Mouse (Mus musculus) intestine, embryonic 14.5 days (tissue): Measurements from ENCODE around the gene Rnasek. TPM values are rescaled to one million over a fixed set of nuclear protein-coding genes. Genes with fewer than 3 reads are reported as not detected.

Experiments
- ATAC-seq: fragments of 200-750 bp; cut with Nextera tagmentation; replicated peaks from 2 replicates; pipeline ENCODE4 v1.8.0; 2017; ENCODE audit warnings: low read depth, moderate number of reproducible peaks, moderate TSS enrichment, moderate library complexity; ENCODE audit not compliant: low FRiP score, low TSS enrichment
- DNase-seq: peaks from one replicate; pipeline ENCODE4 v3.0.0-alpha.2; 2018; ENCODE audit warnings: low spot score
- H3K27ac ChIP-seq: fragments of 300-500 bp; sonication (generic); 2 replicates; pipeline ENCODE4 v1.5.1; 2014; ENCODE audit warnings: low read depth, mild to moderate bottlenecking, control low read depth
- H3K27me3 ChIP-seq: fragments of 300-500 bp; sonication (generic); replicated peaks from 2 replicates; pipeline ENCODE4 v1.6.1; 2014; ENCODE audit warnings: low read length, control low read depth; ENCODE audit not compliant: control insufficient read depth, insufficient read depth
- H3K36me3 ChIP-seq: fragments of 300-500 bp; sonication (generic); 2 replicates; pipeline ENCODE4 v1.6.1; 2014; ENCODE audit warnings: low read length, control low read depth; ENCODE audit not compliant: control insufficient read depth, insufficient read depth
- H3K4me1 ChIP-seq: fragments of 300-500 bp; sonication (generic); replicated peaks from 2 replicates; pipeline ENCODE4 v1.6.1; 2014; ENCODE audit warnings: low read length, control low read depth, mixed read lengths; ENCODE audit not compliant: control insufficient read depth, insufficient read depth
- H3K4me2 ChIP-seq: fragments of 300-500 bp; sonication (generic); 2 replicates; pipeline ENCODE4 v1.6.1; 2014; ENCODE audit warnings: low read length
- H3K4me3 ChIP-seq: fragments of 300-500 bp; sonication (generic); 2 replicates; pipeline ENCODE4 v1.5.1; 2014; ENCODE audit warnings: low read depth, low read length, control low read depth, mixed read lengths
- H3K9ac ChIP-seq: fragments of 300-500 bp; sonication (generic); 2 replicates; pipeline ENCODE4 v1.6.1; 2014; ENCODE audit warnings: mild to moderate bottlenecking, low read length
- H3K9me3 ChIP-seq: fragments of 300-500 bp; sonication (generic); 2 replicates; pipeline ENCODE4 v1.6.1; 2016; ENCODE audit warnings: low read length, control low read depth; ENCODE audit not compliant: control insufficient read depth
- WGBS: fragments of 180-500 bp; shearing (Covaris S2); extraction: QIAGEN DNeasy Blood & Tissue Kit; methylation state at CpG from one replicate; pipeline ENCODE4 v1.1.7; 2014; 5-methylcytosine and 5-hydroxymethylcytosine counted together
- polyA plus RNA-seq: library from polyadenylated mRNA; unstranded; fragments of >200 nt; fragmentation: Nextera tagmentation; extraction: Ambion mirVana; gene quantifications from 2 replicates; pipeline ENCODE4 v1.2.1, GENCODE M21; 2014

Gene Rnasek
- polyA plus RNA-seq, 1 experiment from 2014 or later: 165 TPM

GRCm38 (mm10) chr11:70233016-70233415, 6.6 kb downstream of the Rnasek start:
- Histone ChIP-seq H3K36me3 (peaks cover 16% of the 10 kb centered on the region), H3K9me3 (no peaks in the 10 kb centered on the region), H3K27me3 (peaks cover 22% of the 10 kb centered on the region), H3K4me3 (peak overlapping the region; percentile 36; the same call in 1 of the 2 replicates), H3K4me2 (peak overlapping the region; percentile 54), H3K9ac (peak overlapping the region; percentile 45; the same call in 1 of the 2 replicates), H3K4me1 (peaks cover 30% of the 10 kb centered on the region), H3K27ac (no peak overlapping the region)
- DNase-seq: no peak
- ATAC-seq: no peak
- WGBS: 39% methylated on average over 8 of the region's 8 CpGs

DNA sequence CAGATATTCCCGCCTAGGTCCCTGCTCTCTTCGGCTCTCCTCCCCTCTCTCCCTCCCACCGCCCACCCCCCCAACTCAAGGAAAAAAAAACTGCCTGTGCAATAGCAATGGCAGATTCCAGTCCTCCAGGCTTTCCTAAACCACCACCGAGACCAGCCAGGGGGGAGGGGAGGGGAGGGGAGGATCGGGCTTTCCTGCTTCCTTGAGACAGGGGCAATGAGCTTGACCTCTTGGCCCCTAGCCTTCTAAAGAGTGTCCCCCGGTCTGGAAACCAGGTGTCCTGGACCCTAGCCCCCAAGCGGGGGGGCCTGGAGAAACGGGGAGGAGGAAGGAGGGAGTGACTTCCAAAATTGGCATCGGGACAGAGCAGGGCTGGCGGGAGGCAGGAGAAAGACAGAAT, 7.1 kb downstream of the Rnasek start:
- Histone ChIP-seq H3K9ac (peak overlapping the region; percentile 45), H3K4me1 (peaks cover 30% of the 10 kb centered on the region), H3K27me3 (peaks cover 26% of the 10 kb centered on the region), H3K4me2 (peak overlapping the region; percentile 54), H3K36me3 (peaks cover 16% of the 10 kb centered on the region), H3K27ac (no peak overlapping the region), H3K4me3 (peak overlapping the region; percentile 36), H3K9me3 (no peaks in the 10 kb centered on the region)
- ATAC-seq (no peak), DNase-seq (peak; percentile 71)
- WGBS: 15% methylated on average over 8 of the region's 10 CpGs

GRCm38 (mm10) chr11:70230239-70230727, 9.4 kb downstream of the Rnasek start:
- H3K27ac ChIP-seq: peak overlapping the region; percentile 62; the same call in 1 of the 2 replicates
- 1% methylated on average over 32 of the region's 32 CpGs for WGBS
- peaks cover 49% of the 10 kb centered on the region for H3K27me3 ChIP-seq
- 0 out of 2 replicates have a peak, but pooled peaks cover 21% of the 10 kb centered on the region for H3K4me1 ChIP-seq
- peak overlapping the region; percentile 25 for H3K4me3 ChIP-seq
- peaks cover 9% of the 10 kb centered on the region for H3K36me3 ChIP-seq
- no peaks in the 10 kb centered on the region for H3K9me3 ChIP-seq
- ATAC-seq: peak; percentile 40
- peak overlapping the region; percentile 50 for H3K4me2 ChIP-seq
- peak overlapping the region; percentile 16; the same call in 1 of the 2 replicates for H3K9ac ChIP-seq
- DNase-seq: peak; percentile 92

GRCm38 (mm10) chr11:70229260-70230010, 10.2 kb downstream of the Rnasek start, which contains the start of gene Bcl6b:
TSS of gene Bcl6b (minus strand) at chr11:70229798.
- ATAC-seq (no peak), DNase-seq (no peak)
- H3K4me3 ChIP-seq: peak within 1 kb of the TSS; percentile 25
- H3K9me3 ChIP-seq: no peaks in the 10 kb centered on the region
- peak within 1 kb of the TSS; percentile 41 for H3K9ac ChIP-seq
- peaks cover 57% of the 10 kb centered on the region for H3K27me3 ChIP-seq
- H3K36me3 ChIP-seq: 0 out of 2 replicates have a peak, but pooled peaks cover 1% of the 10 kb centered on the region
- peak within 1 kb of the TSS; percentile 50 for H3K4me2 ChIP-seq
- 0 out of 2 replicates have a peak, but pooled peaks cover 21% of the 10 kb centered on the region for H3K4me1 ChIP-seq
- peak within 1 kb of the TSS; percentile 62 for H3K27ac ChIP-seq
- 3% methylated on average over 39 of the region's 39 CpGs for WGBS

- peak; percentile 88 for DNase-seq
- no peaks in the 10 kb centered on the region for H3K36me3 ChIP-seq
- peak overlapping the region; percentile 41 for H3K9ac ChIP-seq
- H3K4me3 ChIP-seq: peak overlapping the region; percentile 25
- peak; percentile 41; the same call in 1 of the 2 replicates for ATAC-seq
- H3K9me3 ChIP-seq: no peaks in the 10 kb centered on the region
- no peak overlapping the region for H3K27ac ChIP-seq
- under 1% methylated on average over 19 of the region's 19 CpGs for WGBS
- H3K4me2 ChIP-seq: peak overlapping the region; percentile 50
- H3K27me3 ChIP-seq: peaks cover 57% of the 10 kb centered on the region
- H3K4me1 ChIP-seq: 0 out of 2 replicates have a peak, but pooled peaks cover 21% of the 10 kb centered on the region
These were observed 10.8 kb downstream of the Rnasek start for GRCm38 (mm10) chr11:70228828-70229227.

GRCm38 (mm10) chr11:70227661-70228245, 11.9 kb downstream of the Rnasek start:
- H3K4me1 ChIP-seq: 0 out of 2 replicates have a peak, but pooled peaks cover 18% of the 10 kb centered on the region

DNA sequence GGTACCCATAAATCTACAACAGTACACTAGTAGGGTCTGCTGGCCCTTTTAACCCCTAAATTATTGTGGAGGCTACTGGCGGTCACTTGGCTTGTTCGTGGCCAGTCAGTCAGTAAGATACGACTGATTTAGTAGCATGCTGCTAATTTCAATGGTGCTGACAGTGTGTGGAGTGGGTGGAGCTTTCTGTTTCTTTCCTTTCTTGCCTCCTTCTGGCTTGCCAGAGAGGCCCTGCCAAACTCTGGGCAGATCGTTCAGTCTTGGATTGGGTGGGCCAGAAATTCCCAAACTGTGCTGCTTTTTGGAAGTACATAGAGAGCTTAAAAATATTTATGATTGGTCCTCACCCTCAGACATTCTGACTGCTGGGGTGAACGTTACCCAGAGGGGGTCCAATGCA, 12.5 kb downstream of the Rnasek start:
- ATAC-seq (no peak), DNase-seq (no peak)
- Histone ChIP-seq H3K4me1 (0 out of 2 replicates have a peak, but pooled peaks cover 13% of the 10 kb centered on the region), H3K4me3 (peak overlapping the region; percentile 26), H3K27me3 (peaks cover 57% of the 10 kb centered on the region), H3K27ac (no peak overlapping the region), H3K9ac (no peak overlapping the region), H3K9me3 (no peaks in the 10 kb centered on the region), H3K4me2 (peak overlapping the region; percentile 50), H3K36me3 (no peaks in the 10 kb centered on the region)
- 35% methylated on average over 5 of the region's 5 CpGs for WGBS

More at GRCm38 (mm10) chr11:70227661-70228245, 11.9 kb downstream of the Rnasek start:
- H3K4me3 ChIP-seq: peak overlapping the region; percentile 26; the same call in 1 of the 2 replicates
- H3K9me3 ChIP-seq: no peaks in the 10 kb centered on the region
- no peaks in the 10 kb centered on the region for H3K36me3 ChIP-seq
- peak overlapping the region; percentile 50 for H3K4me2 ChIP-seq
- no peak for DNase-seq
- H3K27ac ChIP-seq: no peak overlapping the region
- peaks cover 57% of the 10 kb centered on the region for H3K27me3 ChIP-seq
- no peak overlapping the region for H3K9ac ChIP-seq
- WGBS: 82% methylated on average over 4 of the region's 4 CpGs
- ATAC-seq: no peak

GRCm38 (mm10) chr11:70226602-70226890, 13.1 kb downstream of the Rnasek start:
- Histone ChIP-seq H3K9ac (no peak overlapping the region), H3K27ac (no peak overlapping the region), H3K4me2 (peak overlapping the region; percentile 50), H3K4me1 (0 out of 2 replicates have a peak, but pooled peaks cover 13% of the 10 kb centered on the region), H3K36me3 (no peaks in the 10 kb centered on the region), H3K27me3 (peaks cover 57% of the 10 kb centered on the region), H3K9me3 (no peaks in the 10 kb centered on the region), H3K4me3 (peak overlapping the region; percentile 26)
- ATAC-seq: peak; percentile 49
- WGBS: 6% methylated on average over 18 of the region's 18 CpGs
- peak; percentile 74 for DNase-seq
